Mouse (Mus musculus) regulatory T cell (primary cell): Measurements from ENCODE around the gene Kif5a.

Experiments used
- in situ Hi-C: fragments of 300-600 bp; cut with MboI, MseI; formaldehyde crosslinking; loops from one replicate; pipeline ENCODE4 v1.15.1; 2025; ENCODE audit warnings: high pct_unique_total_duplicates

Kif5a gene

DNA sequence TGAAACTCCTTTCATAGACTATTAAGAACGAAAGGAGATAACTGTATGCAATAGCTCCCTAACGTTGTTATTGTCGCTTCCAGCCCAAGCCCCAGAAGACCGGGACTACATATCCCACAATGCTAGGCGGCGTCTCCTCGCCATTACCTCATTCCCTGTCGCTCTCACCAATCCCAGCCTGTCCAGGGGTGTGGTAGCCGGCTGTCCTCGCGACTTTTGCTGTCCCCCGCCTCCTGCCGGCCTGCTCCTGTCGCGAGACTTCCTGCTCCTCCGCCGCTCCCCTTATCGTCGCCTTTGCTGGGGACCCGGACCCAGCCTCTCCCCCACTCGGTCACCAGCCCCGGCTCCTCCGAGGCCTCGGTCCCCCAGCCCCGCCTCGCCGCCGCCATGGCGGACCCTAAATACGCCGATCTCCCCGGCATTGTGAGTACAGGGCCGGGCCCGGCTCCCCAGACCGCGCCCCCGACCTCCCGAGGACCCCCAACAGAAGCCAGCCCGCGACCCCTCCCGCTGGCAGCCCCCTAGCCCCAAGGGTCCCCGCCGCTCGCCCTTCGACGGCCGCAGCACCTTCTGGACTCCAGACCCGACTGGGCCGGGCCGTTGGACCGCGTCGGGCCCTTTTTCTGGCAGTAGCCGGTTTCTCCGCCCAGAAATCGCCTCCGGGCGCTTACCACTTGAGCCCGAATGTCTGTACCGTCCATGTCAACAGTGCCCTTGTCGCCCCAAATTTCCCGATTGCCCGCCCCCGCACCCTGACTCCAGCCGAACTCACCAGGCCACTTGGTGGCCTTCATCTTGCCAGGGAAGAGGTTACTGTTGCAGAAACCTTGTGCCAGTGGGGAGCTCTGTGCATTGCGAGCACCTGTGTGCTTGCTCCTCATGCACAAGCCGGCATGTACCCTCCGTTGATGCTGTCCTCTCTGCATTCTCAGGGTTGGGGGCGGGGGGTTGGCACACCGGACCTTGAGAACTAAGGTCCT is 3.3 kb upstream of the Kif5a start, which contains the start of gene Dctn2:
Gene Dctn2, plus strand, starts transcription at position 257 of the 980 bp plus-strand sequence.
- in situ Hi-C loops = no loop called here

DNA sequence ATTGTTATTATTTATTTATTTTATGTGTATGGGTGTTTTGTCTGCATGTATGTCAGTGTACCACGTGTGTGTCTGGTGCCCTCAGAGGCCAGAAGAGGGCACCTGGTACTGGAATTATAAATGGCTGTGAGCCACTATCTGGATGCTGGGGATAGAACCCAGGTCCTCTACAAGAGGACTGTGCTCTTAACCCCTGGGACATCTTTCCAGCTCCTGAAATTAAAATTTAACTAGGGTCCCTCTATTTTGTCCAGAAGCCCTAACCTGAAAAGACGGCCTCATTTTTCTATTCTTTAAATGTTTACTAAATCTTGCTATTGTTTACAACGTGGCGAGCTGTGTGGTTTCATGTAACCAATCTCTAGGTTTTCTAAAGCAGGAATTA is 2.6 kb upstream of the Kif5a start:
- in situ Hi-C loops = no loop called here

DNA sequence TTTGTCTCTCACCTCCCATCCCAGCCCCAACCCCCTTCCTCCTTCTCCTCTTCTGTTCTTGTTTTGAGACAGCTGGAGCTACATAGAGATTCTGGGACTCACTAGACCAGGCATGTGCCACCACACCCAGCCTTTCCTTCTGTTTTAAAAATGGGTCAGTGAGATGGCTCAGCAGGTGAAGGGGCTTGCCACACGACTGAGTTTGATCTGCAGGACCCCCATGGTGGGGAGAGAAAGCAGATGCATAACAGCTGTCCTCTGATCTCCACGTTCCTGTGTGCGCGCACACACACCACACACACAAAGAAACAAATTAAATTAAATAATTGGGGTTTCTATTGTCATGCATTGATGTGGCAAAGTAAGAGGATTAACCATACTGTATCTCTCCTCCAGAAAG is 1.8 kb upstream of the Kif5a start:
- in situ Hi-C loops = no loop called here

DNA sequence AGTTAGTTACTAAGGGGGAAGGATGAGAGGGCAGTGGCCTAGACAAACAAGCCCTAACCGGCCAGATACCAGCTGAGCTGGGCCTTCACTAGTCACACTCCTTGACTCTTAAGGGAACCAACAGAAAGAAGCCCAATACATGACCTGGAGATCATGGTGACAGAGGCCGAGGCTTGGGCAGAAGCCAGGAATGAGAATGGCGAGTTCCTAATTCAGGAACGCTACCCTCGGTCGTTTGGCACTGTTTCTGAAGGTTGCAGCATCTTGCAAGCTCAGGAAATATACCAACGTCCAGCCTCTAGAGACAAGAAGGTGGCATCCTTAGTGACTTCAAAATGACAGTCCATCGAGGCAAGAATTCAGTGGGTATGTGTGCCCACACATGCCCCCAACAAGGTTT is 1.2 kb upstream of the Kif5a start:
- in situ Hi-C loops = no loop called here

DNA sequence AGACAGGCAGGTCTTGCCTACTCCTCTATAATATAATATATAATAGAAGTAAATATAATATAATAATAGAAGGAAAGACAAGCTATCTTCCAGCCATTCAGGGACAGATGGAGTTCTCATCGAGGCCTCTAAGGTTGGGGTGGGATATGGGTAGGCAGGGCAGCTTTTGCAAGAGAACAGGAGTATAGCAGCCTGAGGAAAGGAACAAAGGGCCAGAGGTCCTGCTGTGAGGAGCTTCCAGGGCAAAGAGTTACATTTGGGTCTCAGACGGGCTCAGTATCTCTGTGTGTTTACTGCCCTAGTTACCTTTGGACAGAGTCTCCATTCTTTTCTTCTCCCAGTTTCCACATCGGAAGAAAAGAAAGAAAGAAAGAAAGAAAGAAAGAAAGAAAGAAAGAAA is 483 bp upstream of the Kif5a start:
- in situ Hi-C loops = no loop called here

DNA sequence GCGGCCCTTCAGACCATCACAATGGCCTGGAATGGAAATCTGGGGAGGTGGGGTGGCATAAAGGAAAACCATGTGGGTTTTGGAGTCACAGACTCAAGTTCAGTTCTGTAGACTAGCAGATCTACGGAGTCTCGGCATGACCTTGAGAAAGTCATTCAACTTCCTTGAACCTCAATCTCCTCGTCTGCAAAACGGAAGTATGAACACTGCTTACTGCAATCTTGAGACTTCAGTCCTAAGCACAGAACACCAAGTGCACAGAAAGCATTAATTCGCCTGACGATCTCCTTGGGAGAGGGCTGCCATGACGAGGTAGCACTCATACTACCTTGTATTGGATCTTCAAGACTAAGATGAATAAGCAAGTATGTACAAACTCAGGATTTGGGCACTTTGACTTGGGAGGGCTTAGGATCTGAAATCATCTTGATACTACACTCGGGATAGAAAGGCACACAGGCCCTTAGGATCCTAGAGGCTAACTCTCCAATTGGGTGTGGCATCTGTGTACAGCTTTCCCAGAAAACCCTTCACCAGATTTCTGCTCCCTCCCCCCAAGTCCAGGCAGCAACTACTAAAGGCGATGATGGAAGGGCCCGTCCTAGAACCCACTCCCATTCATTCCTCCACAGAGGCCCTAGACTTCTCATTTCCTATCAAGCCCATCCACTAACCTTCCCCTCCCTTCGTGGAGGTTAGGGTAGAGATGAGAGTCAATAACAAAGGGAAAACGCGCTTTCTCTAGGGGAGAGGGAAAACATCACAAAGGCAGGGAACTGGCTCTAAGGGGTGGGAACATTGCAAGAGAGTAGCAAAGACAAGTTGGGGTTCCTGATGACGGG is 1.2 kb downstream of the Kif5a start:
- in situ Hi-C loops = no loop called here

DNA sequence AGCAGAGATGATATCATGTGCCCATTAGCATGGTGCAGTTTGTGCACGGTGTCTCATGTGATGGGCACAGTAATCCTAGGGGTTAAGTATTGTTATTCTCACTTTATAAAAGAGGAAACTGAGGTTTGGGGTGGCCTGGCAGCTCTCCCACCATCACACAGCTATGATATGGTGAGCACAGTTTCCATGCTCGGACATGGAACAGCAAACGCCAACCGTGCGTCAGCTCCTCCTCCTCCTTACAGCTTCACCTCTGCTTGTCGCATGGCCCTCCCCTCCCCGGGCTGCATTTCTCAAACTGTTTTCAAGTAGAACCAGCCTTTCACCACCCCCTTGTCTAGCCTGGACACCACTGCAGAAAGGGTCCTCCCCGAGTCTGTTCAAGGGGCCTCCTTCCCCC is 4.7 kb downstream of the Kif5a start:
- in situ Hi-C loops = no loop called here

DNA sequence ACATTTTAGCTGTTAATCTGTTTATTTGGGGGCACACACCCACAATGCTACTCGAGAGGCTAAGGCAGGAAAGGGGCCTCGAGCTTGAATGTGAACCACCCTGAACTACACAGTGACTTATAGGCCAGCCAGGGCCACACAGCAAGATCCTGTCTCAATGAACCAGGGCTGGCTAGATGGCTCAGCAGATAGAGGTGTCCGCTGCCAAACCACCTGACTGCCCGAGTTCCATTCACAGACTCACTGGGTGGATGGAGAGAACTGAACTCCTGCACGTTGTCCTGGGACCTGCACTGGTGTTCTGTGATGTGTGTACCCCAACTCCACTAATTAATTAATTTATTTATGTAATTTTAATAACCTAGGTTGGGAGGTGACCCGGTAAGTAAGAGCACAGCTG is 5.4 kb downstream of the Kif5a start:
- in situ Hi-C loops = no loop called here

DNA sequence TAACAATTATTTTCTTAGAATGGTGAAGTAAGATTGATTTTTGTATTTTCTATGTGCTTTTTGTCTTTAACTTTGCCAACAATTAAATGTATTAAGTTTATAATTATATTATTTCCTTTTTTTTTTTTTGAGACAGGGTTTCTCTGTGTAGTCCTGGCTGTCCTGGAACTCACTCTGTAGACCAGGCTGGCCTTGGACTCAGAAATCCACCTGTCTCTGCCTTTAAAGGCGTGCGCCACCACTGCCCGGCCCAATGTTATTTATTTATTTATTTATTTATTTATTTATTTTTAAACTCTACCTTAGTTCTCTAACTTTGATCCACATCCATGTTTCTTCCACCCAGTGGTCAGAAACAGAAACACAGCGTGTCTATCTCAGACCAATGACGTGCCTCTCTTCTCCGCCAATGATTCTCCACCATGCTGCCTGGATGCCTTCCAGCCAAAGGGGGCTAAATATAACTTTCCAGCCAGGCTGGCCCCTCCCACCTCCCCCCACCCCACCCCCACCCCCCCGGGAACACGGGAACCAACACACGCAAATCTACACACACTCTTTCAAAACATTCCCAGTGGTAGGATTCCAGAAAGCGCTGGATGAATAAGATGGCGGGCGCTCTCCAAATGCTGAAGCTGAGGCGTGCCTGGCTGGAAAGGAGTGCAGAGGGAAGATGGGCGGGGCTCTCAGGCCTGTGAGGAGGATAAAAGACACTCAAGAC is 7.4 kb downstream of the Kif5a start:
- in situ Hi-C loops = no loop called here

DNA sequence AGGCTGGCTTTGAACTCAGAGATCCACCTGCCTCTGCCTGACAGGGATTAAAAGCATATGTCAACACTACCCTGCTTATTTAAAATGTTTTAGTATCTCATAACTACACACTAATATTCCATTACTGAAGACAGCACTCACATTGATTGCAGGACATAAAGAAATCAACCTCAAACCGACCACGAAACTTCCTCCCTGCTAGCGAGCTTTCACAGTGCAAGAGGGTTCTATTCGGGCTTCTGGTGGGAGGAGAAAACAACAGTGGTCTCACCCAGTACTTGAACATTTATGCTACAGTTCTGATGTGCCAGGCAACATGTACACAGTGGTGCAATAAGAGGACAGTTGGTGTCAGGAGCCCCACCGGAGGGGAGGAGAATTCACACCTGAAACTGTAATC is 12.3 kb downstream of the Kif5a start:
- in situ Hi-C loops = no loop called here

DNA sequence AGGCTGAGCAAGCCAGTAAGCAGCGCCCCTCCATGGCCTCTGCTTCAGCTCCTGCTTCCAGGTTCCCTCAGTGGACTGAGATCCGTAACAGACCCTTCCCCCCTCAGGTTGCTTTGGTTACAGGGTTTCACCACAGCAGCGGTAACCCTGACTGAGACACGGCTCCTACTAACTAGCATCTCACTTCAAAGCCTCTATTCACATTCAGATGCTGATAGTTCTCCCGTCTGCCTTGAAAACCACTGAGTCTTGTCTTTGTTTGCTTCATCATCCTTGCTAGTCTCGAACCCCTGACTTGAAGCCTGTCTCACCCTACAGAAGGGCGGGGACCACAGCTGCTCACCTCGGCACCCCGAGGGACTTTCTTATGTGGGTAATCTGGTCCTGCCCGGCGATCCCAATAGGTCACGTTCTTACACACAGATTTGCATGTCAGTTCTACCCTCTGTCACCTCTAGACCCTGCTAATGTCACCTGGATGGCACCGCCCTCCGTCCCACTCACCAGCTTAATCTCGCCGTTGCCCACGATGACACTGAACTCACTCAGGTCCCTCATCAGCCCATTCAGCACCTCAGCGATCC is 24.8 kb downstream of the Kif5a start:
- in situ Hi-C loops = no loop called here

DNA sequence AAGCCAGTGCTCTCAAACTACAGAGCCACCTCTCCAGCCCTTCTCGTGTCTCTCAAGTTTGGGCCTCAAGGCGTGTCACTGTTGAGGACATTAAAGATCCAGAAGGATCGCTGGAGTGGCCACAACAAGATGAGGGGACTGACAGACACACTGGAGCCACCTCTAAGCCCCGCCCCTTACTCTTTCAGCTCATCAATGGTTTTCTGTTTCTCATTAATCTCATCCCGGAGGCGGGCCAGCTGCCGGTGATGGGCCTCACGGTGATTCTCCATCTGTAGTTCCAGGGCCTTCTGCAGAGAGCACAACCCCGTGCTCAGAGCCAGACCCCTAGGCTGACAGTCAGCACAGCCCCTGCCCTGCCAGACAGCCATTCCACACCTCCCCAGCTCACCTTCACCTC is 26.6 kb downstream of the Kif5a start:
- in situ Hi-C loops = no loop called here

DNA sequence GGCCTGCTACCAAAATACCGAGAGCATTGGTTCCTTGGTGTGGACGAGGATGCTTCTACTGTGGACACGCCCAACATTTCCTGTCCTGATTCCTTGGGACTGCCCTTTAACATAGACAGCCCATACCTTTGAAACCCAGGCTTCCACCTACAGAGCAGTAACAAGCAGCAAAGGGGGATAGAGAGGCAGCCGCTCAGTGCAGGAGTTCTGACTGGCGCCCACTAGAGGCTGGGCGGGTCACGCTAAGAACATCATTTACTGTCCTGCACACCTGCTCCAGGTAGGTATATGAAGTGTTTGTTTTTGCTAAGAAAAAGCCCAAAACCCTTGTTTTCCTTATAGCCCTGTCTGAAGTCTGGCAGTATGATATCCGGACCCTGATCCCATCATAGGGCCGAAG is 30.0 kb downstream of the Kif5a start:
- in situ Hi-C loops = no loop called here

DNA sequence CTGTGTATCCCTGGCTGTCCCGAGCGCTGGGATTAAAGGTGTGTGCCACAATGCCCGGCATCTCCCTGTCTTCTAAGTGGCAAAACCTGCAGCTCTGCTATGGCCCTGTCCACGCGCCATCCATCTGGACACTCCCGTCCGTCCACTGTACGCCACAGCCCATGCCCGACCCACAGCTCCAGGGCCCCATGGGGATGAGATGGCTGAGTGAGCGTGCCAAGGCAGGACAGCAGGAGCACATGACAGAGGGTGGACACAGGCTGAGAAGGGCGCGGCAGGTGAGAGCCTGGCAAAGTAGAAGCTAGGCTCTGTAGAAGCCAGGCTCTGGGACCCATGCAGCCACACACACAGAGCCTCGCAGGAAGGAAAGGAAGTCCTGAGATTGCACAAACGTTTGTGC is 31.4 kb downstream of the Kif5a start:
- in situ Hi-C loops = no loop called here

DNA sequence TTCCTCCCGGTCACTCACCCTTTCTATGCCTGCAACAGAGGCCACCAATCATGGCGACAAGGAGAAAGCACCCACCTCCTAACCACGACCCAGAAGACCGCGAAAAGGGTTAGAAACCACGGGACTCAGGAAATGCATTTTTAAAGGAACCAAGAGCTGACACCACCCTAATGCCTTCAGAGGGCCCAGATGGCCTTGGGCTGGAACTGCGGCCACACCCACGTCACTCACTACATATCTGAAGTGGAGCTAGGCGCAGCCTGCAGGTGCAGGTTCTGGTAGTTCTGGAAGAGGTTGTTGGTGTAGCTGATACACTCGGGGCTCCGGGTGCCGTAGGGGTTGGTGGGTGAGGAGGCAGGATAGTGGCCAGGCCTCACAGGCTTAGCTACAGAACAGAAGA is 32.5 kb downstream of the Kif5a start:
- in situ Hi-C loops = no loop called here

DNA sequence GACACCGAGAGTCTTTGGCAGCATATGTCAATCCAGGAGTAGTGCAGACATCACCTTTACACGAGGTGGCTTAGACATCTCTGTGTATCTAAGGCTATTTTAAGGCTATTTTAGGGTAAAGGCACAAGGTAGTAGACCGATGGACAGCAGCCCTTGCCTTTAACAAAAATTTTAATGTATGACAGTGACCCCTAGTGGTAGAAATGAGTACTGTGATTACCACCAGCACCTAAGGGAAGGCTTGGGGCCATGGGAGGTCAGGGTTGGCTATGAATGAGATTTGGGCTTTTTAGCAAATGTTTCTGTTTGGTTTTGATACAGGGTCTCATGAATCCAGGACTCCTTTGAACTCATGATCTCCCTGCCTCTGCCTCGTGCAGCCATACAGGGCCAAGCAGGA is 34.3 kb downstream of the Kif5a start:
- in situ Hi-C loops = loop anchor here (5.0 kb wide), 1 partner anchor 107 kb away; the partner anchor contains the start of gene Os9

DNA sequence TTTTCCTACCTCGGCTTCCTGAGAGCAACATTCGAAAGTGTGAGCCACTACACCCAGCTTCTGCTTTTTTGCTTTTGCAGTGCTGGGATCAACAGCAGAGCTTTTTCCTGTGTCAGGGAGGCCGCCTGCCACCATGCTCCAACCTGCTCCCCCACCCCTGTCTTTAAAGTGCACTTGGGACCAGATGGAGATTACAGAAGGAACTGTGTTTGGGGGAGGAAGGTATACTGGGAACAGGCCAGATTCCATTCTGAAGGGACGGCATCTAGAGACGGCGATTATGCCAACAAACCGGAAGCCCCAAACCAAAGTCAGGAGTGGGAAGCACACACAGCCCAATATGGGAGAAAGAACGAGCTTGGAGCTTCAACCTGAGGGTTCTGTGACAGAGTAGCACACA is 36.0 kb downstream of the Kif5a start:
- in situ Hi-C loops = loop anchor here (5.0 kb wide), 1 partner anchor 105 kb away; the partner anchor contains the start of gene Os9

DNA sequence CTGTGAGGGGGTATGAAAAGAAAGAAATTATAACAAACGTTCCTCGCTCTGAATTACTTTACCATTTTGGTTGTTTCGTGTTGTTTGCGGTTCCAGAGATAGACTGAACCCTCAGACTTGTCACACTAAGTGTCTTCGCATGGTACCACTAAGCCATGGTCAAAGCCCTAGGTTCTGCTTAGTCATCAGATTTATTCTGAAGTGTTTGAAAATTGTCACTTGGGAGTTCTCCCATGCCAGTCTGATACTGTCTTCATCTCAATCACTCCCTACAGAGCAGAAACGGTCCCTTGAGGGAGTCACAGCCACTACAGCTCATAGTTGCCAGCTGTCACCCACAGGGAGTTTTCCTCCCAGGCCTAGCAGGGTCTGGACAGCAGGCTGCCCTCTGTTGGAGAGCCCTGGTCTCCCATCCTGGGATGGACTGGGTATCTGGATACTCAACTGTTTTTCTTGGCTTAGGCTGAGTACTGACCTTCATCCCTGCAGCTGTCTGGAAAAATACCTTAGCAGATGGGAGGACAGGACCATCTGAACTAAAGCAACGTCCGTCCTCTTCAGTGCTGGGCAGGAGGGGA is 36.7 kb downstream of the Kif5a start:
- in situ Hi-C loops = loop anchor here (5.0 kb wide), 1 partner anchor 104 kb away; the partner anchor contains the start of gene Os9

DNA sequence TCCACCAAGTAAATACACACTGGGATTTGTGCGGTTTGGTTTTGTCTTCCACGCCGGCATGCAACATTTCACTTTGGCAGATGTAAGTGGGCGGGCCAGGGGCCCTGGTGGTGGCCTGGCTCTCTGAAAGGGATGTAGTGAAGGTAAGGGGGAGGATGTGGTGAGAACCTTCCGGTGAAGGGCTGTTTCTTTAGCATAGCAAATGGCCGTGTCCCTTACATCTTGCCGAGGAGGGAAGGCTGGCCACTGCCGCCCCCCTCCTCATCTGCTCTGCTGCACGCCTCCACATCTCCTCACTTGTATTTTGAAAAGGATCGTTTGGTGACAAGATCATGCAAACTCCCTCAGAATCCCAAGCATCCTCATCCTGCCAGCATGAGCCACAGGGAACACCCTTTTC is 37.4 kb downstream of the Kif5a start:
- in situ Hi-C loops = loop anchor here (5.0 kb wide), 1 partner anchor 103 kb away; the partner anchor contains the start of gene Os9

DNA sequence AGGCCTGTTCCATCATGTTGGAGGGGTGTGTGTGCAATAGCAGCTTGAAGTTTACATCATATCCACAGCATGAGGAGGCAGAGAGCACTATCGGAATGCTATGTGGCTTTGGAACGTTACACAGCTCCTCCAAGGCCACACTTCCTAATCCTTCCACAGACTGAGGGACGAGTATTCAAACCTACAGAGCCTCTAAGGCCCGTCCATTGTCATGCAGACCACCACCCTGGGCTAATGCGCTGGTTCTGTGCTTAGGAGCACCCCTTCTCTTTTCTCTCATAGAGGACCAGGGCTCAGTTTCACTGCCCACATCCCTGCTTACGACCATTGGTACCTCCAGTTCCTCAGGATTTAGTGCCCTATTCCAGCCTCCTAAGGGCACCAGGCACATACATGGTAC is 37.9 kb downstream of the Kif5a start:
- in situ Hi-C loops = loop anchor here (5.0 kb wide), 1 partner anchor 103 kb away; the partner anchor contains the start of gene Os9

DNA sequence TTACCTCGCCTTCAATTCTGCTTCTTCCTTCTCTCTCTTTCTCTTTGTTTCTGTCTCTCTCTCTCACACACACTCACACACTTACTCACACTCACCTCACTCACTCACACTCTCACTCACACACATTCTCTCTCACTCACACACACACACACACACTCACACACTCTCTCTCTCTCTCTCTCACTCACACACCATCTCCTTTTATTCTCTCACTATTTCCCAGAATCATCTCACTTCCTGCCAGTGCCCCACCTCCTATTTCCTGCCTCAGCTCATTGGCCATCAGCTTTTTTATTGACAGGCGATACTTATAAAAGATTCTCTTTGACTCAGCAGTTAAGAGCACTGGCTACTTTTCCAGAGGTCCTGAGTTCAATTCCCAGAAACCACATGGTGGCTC is 44.8 kb downstream of the Kif5a start:
- in situ Hi-C loops = no loop called here
